Mouse (Mus musculus) brain, adult 2 months (tissue): ENCODE data around the gene A930004D18Rik.
A peak's percentile ranks its signal among the peaks of the same experiment; 100 is the strongest.

ENCODE experiments used
- DNase-seq: peaks from one replicate; pipeline ENCODE4 v3.0.0; 2011; ENCODE audit warnings: low read depth, low spot score

A930004D18Rik gene

DNA sequence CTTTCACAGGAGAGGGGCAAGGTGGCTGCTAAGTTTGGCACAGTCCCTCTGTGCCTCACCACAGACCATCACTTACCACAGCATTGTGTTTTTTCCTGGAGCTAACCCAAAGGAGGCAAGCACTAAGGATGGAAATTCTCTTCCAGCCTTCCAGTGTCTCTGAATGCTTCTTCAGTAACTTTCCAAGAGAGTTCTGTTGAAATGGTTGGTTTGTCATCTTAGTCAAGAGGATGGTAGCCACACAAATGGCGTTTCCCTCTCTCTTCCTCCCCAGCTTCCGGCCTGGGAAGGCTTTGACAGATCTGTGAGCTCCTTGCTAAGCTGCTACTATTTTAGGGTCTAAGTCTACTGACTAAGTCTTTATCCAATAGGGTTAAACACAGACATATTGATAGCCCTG lies at the start of gene A930004D18Rik:
A930004D18Rik (minus strand) TSS at position 247 of the 400 bp plus-strand sequence.
- DNase-seq = no peak

DNA sequence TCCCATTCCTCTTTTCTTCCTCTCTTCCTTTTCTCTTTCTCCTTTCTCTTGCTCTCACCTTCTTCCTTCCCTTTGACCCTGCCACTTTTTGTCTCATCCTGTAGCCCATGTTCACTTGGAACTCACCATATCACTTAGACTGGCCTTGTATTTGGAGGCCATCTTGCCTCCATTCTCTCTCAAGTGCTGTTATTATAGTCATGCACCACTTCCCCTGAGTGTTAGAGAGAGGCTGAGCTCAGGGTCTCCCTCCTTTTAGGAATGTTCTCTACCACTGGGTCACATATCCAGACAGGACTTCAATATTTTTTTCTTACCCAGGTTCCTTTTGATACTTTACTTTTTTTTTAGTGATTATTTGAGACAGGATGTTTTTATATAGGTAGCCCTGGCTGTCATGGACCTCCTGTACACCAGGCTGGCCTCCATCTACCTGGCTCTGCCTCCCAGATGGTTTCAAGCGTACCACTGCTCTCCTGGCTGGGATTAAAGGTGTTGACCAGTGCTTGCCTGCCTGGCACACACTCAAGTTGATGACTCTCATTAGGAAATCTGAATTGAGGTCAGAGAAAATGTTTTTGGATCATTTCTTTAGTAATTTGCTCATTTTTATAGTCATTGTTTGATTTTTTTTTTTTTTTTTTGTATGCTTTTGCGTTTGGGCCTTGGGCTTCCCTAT lies 42.8 kb upstream of the A930004D18Rik start:
- peak; percentile 80 for DNase-seq

DNA sequence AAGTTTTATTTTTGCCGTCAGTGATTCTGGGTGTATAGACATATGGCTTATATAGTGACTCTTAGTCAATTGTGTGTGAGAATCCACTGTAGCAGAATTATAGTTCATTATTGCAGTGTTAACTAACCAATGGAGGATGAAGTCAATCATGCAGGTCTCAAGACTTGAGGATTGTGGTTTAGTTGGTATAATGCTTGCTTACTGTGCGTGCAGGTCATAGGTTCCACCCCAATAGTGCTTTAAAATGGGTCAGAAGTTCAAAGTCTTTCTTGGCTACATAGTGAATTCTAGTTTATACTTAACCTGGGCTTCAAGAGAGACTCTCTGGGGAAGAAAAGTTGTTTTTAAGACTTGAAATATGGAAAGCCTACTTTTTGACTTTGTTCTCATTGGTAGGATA lies 34.4 kb upstream of the A930004D18Rik start:
- DNase-seq = no peak

DNA sequence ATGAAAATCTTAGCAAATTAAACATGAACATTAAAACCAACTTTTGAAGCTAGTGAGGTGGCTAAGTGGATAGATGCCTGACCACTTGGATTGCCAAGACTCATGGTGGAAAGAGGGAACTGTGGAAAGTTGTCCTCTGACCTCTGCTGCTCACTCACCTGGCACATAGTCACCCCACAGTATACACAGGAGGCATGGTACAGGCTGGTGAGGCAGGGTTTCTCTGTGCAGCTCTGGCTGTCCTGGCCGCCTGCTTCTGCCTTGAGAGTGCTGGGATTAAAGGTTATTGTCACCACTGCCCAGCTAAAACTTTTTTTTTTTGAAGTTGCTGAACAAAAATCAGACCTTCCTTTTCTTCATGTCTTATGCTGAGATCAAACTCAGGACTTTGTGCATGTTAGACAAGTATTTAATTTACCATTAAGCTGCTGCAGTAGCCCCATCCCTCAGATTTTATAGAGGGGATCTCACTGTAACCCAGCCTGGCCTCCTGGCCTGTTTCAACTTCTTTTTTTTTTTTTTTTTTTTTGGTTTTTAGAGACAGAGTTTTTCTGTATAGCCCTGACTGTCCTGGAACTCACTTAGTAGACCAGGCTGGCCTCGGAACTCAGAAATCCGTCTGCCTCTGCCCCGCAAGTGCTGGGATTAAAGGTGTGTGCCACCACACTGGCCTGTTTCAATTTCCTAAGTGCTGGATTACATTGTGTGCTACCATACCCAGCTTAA lies 30.7 kb upstream of the A930004D18Rik start:
- no peak for DNase-seq

DNA sequence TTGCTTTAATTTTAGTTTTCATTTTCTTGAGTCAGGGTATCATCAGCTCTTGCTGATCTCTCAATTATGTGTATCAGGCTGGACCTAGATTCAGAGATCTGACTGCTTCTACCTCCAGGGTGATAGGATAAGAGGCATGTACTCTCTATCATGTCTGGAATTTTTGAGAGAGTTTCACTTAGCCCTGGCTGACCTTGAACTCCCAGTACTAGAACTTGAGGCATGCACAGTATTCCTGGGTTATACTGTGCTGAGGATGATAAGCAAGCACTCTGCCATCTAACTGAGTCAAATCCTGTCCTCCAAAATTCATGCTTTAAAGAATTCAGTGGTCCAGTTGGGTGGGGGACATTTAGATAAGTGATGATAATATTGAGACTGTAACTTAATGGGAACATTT lies 28.9 kb upstream of the A930004D18Rik start:
- no peak for DNase-seq

DNA sequence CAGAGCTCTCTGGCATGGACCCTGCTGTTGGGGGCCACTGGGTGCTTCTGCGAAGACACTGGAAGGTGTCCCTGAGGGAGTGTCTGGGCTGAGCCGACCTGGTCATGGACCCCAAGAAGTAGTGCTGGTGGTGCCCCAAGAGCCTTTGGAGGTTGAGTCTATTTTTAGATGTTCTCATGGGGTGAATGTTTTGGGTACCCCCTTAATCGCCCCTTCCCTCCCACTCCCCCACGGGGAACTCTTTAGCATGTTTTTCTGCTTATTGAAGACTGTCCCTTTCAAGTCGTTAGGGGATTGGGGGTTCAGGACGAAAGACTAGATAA lies 28.1 kb upstream of the A930004D18Rik start:
- no peak for DNase-seq

DNA sequence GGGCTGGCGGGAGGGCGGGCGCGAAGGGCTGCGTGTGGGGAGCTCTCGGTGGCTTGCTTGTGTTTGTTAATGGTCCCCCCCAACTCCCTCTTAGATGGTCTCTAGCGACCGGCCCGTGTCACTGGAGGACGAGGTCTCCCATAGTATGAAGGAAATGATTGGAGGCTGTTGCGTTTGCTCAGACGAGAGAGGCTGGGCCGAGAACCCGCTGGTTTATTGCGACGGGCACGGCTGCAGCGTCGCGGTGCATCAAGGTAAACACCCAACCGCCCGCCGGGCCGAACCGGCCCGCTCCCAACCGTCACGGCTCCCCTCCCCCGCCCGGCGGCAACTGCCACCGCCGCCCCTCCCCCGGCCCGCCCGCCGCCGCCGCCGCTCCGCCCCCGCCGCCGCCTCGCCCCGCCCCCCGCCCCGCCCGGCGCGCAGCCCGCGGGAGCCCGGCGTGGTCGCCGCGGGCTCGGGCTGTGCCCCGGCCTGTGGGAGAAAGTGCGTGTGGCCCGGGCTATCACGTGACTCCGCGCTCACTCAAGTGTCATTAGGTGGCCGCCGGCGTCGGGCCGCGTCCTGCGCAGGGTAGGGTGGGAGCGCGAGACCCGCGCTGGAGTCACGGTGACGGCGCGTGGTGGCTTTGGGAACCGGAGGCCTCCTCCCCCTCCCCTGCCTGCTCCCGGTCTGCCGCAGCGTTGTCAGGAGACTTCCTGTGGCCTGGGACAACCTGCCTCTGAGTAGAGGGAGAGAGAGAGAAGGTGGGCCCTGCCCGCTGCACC lies 27.6 kb upstream of the A930004D18Rik start:
- DNase-seq = peak; percentile 75

DNA sequence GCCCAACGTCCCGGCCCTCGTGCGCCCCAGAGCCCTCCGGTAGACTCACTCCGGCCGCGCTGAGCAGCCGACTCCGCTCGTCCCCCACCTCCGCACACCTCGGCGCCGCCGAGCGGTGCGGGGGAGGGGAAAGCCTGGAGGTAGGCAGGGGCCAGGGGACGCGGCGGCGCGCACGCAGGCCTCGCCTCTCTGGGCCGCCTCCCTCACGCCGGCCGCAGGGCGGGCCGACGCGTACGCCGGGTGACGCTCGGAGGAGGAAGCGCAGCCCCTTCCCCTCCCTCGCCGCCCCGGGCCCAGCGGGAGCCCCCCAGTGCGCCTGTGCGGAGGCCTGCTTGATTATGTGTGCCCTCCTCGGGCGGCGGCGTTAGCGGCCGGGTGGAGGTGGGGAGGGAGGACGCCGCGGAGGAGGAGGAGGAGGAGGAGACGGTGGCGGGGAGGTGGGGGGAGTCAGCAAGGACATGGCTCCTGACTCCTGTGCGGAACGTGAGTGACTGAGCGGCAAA lies 26.9 kb upstream of the A930004D18Rik start:
- DNase-seq = peak; percentile 98

DNA sequence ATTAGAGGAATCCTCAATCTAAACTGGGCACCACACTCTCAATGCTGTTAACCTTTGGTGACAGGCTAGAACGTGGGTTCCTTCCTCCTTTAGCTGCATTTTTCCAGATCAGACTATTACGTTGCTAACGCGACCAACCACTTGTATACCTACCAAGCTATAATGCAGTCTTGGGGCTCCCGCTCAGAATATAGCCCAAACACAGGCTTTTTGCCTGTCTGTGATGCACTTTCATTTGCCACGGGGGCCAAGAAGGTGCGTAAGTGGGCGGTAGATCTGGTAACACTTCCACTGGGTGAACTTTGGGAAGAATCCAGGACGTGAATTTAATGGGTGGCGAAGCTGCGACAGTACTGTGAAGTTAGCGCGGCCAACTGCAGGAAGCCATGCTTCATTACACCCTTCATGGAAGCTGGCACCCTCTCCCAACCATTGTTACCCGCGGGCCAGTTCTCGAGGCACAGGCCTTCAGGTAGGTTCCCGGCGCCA lies 26.3 kb upstream of the A930004D18Rik start:
- peak; percentile 83 for DNase-seq

DNA sequence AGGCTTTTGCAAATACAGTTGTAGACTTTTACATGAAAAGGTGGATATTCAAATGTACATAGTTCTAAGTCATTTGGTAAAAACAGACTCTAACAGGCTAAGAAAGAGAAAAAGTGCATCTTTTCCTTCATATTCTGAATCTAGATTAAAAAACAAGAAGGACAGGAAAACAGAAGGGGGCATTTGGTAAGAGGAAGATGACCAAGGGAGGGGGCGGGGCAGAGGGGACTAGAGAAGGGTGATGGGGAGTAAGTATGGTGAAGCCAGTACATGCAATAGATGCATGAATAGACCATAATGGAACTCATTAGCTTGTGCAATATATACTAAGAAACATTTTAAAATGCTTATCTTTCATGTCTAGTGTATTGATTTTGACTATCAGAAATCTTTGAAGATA lies 22.9 kb upstream of the A930004D18Rik start:
- no peak for DNase-seq

DNA sequence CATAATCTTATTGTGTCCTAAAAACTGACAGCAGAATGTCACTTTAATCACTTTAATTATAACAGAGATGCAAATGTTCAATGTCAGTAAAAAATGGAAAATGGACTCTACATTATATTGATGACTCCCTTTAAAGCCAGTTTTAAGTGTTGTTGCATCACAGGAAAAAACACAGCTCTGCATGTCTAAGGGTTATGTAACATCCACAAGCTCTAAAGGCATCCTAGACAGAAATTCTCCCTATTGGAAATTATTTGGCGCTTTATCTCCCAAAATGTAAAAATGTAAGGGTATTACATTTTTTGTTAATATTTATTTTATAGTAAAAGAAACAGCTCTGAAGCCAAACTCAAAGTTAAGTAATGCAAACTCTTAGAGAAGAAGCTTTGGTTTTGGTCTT lies 22.4 kb upstream of the A930004D18Rik start:
- no peak for DNase-seq

DNA sequence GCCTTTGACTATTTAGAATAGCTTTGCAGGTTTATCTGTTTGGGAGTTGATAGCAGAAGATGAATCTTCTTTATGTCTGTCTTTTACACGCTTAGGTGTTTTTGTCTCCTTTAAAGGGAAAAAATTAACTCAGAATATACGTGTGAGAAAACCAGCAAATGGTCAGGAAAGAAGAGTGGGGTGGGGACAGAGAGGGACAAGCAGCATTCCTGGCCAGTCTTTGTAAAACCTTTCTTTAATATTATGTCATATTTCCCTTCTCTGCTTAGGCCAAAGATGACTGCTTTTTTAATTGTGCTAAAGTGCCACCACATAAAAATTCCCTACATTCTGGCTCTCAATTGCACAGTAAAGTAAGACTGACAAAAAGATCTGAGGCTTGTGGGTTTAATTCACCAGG lies 21.5 kb upstream of the A930004D18Rik start:
- no peak for DNase-seq

DNA sequence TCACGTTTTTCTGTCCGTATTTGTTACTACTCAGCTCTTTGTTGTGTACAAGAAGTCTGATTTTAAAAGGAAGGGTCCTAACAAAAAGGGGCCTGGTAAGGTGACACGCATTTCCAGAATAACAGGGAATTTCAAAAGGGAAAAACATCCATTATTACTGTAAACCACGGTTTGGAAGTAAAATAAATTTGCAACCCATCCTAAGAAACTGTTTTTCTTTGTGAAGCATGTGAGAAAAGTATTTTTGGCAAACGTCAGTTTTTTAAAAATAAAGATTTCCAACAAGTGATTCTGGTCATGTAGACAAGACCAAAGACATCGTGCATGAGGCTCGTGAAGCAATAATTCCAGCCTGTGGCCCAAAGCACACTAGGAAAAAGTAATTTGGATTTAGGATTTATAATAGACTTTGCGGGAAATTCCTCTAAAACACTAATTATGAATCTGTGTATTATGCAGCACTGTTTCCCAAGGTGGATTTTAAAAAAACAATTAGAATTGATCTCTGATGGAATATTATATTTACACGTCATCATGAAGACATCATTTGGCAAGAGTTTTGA lies 20.7 kb upstream of the A930004D18Rik start:
- no peak for DNase-seq

DNA sequence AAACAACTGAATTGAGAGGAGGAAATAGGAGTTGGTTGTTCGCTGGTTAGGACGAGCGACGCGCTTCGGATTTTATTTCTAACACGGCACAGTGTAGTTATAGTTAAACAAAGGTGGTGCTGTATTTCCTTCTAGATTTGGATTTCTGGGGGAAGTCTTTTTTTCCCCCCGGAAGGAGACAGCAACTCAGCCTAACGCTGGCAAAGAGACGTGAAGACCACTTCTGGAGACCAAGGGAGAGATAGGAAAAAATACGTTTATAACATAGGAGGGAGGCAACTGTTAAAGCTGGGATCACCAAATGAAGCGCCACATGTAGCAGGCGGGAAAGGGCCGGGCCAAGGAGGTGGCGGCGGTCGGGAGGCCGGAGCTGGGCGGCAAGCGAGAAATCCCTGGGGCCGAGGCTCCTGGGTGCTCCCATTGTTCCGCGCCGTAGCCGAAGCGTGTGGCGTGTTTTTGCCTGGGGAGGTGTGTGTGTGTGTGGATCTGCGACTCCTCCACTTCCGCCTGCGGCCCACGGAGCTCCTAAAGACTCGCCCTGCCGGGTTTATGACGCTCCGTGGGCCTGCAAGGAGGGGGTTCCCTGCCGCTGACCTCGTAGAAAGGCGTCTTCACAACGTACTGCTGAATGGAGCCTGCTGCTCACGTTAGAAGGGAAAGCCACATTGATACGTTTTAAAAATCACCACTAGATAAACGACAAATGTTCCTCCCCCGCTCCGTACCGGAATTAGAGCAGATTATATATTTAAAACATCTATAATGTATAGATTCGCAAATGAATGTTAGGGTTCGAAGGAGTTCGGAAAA lies 20.0 kb upstream of the A930004D18Rik start:
- peak; percentile 77 for DNase-seq

DNA sequence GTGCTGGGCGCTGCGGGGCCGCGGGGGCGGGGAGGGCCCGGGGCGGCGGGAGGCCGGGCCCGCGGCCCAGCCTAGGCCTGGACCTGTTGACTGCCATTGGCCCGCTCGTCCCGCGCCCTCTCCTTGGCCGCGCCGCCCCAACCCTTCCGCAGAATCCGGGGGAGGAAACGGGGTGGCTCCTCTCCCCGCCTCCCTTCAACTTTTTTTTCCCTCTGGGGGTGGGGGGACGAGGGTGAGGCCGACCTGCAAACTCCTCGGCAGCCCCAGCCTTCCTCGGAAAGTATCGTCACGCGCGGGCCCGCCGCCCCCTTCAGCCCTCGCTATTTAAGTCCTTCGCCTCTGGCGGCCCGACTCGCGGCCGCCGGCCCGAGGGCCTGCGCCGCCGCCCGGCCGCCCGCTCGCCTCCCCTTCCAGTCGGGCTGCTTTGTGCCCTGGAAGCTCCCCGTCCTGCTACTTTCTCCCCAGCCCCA lies 19.3 kb upstream of the A930004D18Rik start:
- DNase-seq = peak; percentile 94

DNA sequence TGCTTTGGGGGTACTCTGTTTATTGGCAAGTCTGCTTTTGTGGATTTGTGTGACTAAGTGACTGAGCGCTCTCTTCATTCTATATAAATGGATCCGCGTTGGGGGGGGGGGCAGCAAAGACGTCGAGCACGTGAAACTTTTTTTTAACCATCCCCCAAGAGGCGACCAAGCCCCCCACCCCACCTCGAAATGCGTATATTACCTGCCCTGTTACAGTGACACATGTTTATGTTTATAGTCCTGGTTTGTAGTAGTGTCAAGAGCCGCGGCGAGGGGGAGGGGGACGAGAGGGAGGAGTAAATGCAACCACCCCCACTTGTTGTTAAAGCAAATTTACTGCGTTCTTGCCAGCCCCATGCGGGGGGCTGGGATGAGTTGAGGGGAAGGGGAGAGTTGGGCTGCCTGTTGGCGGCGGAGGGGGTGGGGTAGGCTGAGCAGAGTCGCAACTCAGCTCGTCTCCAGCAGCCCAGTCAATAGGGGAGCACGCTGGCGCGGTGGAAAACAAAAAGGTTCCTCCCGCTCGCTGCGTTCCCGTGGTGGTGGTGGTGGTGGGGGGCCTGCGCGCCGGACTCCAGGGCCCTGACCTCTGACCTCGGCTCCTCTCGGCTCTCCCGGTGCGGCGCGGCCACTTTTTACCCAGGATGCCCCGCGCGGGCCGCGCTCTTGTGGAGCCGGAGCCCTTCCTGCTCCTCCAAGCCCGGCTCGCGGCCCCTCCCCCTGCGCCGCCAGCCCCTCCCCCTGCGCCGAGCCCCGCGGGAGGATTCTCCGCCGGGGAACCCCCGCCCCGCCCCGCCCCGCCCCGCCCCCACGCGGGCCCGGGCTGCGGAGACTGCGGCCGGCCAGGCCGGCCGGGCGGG lies 18.6 kb upstream of the A930004D18Rik start:
- peak; percentile 95 for DNase-seq

DNA sequence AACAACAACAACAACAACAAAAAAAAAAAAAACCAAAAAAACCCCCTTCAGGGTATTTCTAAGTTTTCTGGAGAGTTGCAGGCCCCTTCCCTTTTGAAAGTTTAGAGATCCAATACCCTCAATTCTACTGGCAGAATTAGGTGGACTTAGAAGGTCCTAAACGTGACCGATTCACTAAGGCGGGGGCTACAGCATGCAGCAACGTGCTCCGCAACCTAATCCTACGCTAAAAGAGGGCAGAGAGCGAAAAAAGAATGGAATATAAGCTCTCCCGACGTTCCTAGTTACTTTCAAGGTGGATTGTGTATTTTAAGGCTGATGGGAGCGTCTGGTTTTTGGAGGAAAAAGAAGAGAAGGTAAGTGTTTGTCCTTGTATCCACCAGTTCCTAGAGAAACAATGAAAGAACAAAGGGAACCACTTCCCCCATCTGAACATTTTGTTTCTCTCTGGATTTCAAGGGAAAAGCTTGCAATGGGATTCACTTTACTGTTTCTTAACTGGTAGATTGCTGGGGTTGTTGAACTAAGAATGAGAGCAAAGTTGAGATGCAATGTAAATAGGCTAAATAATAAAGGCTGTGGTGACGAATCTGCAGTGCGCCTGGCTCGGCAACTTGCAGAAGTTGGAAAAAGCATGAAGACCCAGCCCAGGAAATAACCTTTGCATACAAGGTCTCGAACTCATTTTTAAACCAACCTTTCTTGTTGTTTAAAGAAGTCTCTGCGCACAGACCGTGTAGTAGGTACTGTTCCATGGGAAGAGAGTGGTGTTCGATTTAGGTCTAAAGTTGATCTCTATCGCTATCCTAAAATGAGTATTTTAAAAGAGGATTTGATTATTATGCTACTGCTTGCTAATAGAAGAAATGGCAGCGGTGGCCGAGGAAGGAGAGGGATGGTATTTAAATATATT lies 17.7 kb upstream of the A930004D18Rik start, which contains the start of gene Mllt10:
Mllt10 (plus strand) TSS at position 222 of the 913 bp plus-strand sequence.
- no peak for DNase-seq

DNA sequence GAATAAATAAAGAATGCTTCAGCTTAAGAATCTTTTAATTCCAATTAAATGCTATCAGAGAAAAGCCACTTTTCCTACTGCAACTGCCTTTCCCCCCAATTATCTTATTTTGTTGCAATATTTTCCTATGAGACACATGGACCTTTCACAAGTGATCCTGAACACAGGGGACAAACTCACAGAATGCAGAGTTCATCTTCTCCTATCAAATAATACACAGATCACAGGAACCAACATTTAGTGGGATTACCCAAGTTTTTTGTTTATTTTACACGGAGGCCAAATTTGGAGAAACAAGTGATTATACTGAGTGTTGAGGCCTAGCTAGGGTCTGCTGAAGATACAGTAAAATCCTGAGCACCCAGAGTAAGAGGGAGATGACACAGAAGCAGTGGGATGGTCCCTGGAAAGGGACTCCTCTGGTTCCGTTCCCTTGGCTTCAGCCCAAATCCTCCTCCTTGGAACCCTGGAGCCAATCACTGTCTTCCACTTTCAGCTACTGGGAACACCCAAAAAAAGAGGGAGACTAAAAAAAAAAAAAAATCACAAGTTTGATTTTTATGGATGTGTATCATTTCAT lies 16.5 kb upstream of the A930004D18Rik start:
- peak; percentile 37 for DNase-seq
